Mouse (Mus musculus): ENCODE measurements around the gene Treml1. TPM values are rescaled to one million over a fixed set of nuclear protein-coding genes. Genes with fewer than 3 reads are reported as not detected.
"Not testable (repeated sequence)": the region's sequence is repeated elsewhere in the genome, so short reads cannot be mapped to it uniquely, and the experiment has no call there.

Gene Treml1
- polyA plus RNA-seq, 1 experiment: not detected

DNA sequence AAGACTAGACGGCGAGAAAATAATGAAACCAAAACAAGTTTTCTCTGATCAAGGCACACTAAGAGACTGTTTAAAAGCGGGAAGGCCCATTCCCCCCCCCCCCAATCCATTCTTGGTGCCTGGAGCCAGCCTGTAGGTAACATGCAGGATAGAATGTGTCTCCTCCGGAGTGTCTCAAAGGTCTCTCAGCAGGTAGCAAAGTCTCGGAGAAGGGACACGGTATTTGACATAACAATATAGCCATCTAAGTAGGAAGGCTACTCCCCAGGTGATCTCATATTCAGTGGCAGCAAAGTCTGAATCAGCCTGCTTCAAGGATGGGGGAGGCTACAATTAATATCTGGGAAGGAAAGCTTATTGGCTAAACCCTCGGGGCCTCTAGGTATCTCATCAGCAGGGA is 6.7 kb upstream of the Treml1 start:
- 85% methylated on average over 7 of the region's 7 CpGs for WGBS
- DNase-seq (ENCODE audit: low read depth, low spot score): not testable (repeated sequence)

DNA sequence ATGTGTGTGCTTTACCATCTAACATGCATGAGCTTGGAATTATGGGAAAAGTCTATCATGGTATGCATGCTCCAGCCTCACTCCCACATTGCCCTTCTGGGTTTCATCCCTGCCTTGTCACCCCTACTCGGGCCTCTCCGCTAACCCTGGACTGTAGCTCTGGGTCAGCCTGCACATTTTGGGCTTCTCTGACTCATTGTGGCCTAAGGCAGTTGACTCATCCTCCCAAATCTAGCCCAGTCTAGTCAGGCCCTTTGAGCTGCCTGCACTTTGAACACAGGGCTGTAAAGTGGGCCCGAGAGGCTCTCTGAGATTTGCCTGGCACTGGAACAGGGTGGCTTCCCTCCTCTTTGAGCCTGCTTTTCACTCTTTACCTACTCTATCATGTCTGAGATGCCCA is 3.9 kb upstream of the Treml1 start:
- WGBS: 73% methylated on average over 3 of the region's 3 CpGs
- DNase-seq (ENCODE audit: low read depth, low spot score): no peak

DNA sequence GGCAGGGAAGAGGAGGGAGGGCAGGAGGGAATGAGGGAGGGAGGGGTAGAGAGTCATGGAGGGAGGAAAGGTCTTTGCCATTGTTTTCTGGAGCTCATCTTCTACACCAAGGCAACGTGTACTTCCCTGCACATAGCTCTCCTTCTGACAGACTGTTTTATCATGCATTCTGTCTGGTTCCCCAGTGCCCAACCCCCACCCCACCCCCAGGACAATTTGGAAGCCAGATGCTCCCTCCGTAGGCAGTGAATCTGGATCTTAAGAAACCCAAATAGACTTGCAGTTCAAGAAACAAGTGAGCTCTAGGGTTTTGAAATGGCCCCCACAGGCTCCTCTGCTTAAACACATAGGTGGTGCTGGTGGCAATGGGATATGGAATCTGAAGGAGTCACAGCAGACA is 1.8 kb upstream of the Treml1 start:
- no peak for DNase-seq (ENCODE audit: low read depth, low spot score)
- WGBS: 50% methylated on average over 2 of the region's 2 CpGs

DNA sequence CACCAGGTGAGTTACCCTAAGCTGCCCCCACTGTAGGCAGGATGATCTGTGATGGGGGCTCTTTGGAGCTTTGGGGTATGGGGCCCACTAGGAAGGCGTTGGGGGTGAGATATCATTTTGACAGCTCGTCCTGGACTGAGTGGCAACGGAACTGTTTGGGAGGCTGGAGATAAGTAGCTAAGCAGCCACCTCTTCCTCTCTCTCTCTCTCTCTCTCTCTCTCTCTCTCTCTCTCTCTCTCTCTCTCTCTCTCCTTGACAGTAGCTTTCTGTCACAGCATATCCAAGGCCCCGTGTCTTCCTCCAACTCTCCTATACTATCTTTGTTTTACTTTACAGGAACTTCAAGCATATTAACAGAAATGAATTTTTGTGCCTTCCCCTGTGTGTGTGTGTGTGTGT is 746 bp downstream of the Treml1 start:
- 65% methylated on average over 4 of the region's 4 CpGs for WGBS
- DNase-seq (ENCODE audit: low read depth, low spot score): no peak

DNA sequence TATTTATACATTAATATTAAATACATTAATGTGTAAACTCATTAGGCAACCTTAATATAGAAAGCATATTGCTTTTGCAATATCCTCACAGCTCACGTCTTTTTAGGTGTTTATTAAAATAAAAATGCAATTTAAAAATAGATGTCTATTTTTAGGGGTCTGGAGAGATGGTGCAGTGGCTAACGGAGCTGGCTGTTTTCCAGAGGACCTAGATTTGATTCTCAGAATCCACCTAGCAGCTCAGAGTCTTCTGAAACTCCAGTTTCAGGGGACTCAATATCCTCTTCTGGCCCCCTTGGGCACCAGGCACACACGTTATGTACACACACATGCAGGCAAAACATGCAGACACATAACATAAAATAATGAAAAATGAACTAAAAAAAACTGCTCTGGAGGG is 2.6 kb downstream of the Treml1 start:
- no peak for DNase-seq (ENCODE audit: low read depth, low spot score)
- WGBS: 63% methylated on average over 3 of the region's 3 CpGs

- 79% methylated on average over 8 of the region's 8 CpGs for WGBS
- no peak for DNase-seq (ENCODE audit: low read depth, low spot score)
These were observed 3.2 kb downstream of the Treml1 start for GRCm38 (mm10) chr17:48362966-48363365.

- WGBS: 68% methylated on average over 6 of the region's 6 CpGs
- DNase-seq (ENCODE audit: low read depth, low spot score): no peak
These were observed 3.8 kb downstream of the Treml1 start for GRCm38 (mm10) chr17:48363421-48363965.

DNA sequence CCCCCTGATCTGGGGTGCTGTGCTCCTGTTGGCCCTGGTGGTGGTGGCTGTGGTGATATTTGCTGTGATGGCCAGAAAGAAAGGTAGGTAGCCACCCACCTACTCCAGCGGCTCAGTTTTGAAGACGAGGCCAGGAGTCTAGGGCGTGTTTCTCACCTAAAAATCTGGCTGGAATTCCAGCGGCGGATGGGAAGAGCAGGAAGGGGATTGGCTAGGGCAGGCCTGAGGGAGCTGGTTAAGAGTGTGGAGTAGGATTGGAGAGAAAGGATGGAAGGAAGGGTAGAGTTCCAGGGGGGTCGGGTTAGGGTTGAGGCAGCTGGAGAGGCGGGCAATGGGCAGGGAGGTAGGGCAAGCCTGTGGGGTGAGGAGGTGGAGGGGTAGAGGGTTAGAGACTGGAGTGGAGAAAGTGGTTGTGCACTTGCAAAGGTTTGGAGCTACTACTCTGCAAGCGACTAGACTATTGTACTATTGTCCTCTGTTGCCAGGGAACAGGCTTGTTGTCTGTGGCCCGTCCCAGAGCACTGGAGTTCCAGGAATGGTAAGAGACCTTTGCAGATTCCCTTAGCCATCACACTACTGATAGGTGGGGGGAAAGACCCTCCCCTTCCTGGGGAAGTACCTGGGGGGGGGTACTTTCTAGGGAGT is 5.9 kb downstream of the Treml1 start:
- WGBS: 66% methylated on average over 9 of the region's 9 CpGs
- DNase-seq (ENCODE audit: low read depth, low spot score): no peak

GRCm38 (mm10) chr17:48366806-48367205 is 7.1 kb downstream of the Treml1 start:
- 41% methylated on average over 5 of the region's 5 CpGs for WGBS
- no peak for DNase-seq (ENCODE audit: low read depth, low spot score)

DNA sequence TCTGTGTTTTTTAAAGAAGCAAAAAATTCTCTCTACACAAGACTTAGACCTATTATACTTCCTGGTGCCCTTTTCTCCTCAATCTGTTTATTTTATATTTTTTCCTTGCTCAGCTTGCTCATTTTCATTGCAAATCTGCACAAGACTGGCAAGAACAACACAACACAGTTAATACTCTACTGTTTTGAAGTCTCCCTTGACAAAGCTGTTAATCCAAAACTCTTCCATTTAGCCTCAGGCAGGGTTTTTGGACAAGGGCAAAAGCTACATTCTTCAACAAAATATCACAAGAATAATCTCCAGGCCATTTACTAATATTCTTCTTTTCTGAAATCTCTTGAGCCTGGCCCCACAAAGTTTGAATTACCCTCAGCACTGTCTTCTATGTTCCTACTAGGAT is 11.9 kb downstream of the Treml1 start:
- DNase-seq (ENCODE audit: low read depth, low spot score): no peak

DNA sequence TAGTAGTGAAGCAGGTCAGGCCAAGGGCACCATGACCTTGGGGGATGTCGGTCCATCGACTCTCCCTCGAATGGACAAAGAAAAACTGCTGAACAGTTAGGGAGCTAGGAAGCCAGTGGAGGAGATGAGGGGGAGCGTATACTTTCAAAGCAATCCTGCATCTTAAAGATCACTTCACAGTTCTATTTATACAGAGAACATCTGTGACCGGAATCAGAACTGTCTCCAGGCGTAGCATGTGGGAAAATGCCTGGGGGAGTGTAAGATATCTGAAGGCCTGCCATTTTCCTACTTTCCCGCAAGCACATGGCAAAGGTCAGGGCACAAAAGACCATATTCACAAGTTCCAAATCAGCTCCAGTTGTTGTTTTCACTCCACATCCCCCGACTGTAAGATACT is 13.3 kb downstream of the Treml1 start:
- no peak for DNase-seq (ENCODE audit: low read depth, low spot score)
- 85% methylated on average over 8 of the region's 8 CpGs for WGBS

GRCm38 (mm10) chr17:48376102-48376501 is 16.4 kb downstream of the Treml1 start:
- WGBS: 95% methylated on average over 1 of the region's 1 CpGs
- no peak for DNase-seq (ENCODE audit: low read depth, low spot score)

DNA sequence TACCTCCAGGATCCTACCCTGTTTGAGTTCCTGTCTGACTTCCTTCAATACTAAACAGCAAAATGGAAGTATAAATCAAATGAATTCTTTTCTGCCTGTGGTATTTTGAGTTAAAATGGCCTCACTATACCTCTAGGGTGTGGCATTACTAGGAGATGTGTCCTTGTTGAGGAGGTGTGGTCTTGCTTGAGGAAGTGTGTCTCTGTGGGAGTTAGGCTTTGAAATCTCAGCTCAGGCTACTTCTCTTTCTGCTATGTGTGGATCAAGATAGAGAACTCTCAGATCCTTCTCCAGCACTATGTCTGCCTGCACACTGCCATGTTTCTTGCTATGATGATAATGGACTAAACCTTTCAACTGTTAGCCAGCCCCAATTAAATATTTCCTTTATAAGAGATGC is 19.3 kb downstream of the Treml1 start:
- no peak for DNase-seq (ENCODE audit: low read depth, low spot score)

DNA sequence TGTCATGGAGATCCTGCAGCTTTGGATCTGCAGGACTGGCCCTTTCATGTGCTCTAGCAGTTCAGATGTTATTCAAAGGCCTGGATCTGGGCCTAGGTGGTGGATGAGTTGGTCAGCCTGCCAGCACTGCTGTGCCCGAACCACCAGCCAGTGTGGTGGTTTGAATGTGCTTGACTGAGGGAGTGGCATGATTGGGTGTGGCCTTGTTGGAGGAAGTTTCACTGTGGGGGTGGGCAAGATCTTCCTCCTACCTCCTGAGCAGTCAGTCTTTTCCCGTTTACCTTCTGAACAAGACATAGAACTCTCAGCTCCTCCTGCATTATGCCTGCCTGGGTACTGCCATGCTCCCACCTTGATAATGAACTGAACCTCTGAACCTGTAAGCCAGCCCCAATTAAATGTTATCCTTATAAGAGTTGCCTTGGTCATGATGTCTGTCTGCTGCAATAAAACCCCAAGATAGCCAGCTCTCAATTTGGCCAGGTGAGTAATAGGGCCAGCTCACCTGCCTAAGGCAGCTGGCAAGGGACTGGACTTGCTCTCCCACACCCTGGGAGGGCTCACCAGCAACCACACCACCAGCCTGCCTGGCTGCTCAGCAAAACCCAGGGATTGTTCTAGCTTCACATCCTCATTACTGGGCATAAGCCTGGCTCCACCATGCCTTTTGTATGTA is 26.2 kb downstream of the Treml1 start:
- WGBS: 31% methylated on average over 2 of the region's 2 CpGs
- DNase-seq (ENCODE audit: low read depth, low spot score): no peak

DNA sequence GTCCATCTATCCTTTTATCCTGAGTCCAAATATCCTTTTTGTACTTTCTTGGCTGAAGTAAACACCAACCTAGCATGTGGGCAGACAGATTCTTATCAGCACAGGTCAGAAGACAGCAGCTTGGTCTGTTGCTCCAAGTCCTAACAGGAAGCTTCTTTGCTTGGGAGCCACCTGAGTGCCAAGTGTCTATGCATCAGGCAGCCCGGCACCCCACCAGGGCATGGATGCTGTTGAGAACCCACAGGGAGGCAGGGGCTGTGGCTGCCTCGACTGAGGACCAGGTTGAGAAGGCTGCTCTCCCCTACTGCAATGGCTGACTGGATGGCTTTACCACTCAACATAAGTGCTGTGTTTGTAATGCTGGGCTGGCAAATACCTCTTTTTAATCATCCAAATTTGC is 28.9 kb downstream of the Treml1 start:
- DNase-seq (ENCODE audit: low read depth, low spot score): no peak
- 81% methylated on average over 2 of the region's 2 CpGs for WGBS

GRCm38 (mm10) chr17:48389442-48389841 is 29.7 kb downstream of the Treml1 start:
- WGBS: 92% methylated on average over 5 of the region's 5 CpGs

GRCm38 (mm10) chr17:48391446-48391845 is 31.7 kb downstream of the Treml1 start:
- WGBS: 62% methylated on average over 5 of the region's 5 CpGs
- DNase-seq (ENCODE audit: low read depth, low spot score): no peak

More at GRCm38 (mm10) chr17:48389442-48389841, 29.7 kb downstream of the Treml1 start:
- DNase-seq (ENCODE audit: low read depth, low spot score): no peak

DNA sequence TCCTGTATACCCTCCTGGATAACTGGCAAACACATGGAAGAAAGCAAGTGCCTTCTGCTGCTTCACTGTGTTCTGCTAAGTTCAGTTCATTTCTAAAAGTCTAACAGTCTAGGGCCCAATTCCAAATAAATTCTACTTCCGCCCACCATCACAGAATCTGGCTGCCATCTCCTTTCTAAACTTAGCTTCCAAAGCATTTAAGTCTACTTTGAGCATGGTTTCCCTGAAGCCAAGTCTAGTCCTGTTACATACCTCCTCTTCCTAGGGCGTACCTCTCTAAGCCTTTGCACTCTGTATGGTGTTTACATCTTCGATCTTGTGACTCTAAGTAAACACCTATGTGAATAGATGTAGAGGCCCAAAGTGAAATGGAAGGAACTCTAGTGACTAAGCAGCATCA is 32.9 kb downstream of the Treml1 start:
- no peak for DNase-seq (ENCODE audit: low read depth, low spot score)
- 85% methylated on average over 3 of the region's 3 CpGs for WGBS

DNA sequence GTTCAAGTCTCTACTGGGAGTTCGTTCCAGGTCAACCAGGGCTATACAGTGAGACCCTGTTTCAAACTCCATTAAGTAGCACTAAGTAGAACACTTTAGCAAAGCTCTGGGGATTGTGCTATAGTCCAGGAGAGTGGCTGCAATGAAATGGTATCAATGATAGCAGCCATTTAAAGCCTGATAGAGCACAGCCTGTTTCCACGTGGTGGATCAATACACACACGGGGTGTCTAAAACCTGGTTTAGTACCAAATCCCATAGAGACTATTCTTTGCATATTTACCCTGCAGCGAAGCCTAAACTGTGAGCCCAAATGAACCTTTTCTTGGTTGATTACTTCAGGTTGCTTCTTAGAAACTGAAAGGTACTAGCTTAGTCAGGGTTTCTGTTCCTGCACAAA is 42.0 kb downstream of the Treml1 start:
- DNase-seq (ENCODE audit: low read depth, low spot score): no peak
- 78% methylated on average over 4 of the region's 4 CpGs for WGBS

DNA sequence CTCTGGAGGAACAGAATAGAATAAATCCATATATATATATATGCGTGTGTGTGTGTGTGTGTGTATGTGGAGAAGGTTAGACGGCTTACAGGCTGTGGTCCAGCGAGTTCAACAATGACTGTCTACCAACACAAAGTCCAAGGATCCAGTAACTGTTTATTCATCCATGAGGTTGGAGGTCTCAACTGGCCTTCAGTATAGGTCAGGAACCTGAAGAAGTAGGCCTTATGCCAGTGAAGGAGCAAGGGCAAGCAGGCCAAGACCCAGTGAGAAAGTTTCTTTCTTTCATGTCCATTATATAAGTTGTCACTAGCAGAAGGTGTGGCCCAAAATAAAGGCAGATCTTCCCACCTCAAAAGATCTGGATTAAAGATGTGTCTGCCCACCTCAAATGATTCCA is 43.0 kb downstream of the Treml1 start:
- 85% methylated on average over 3 of the region's 3 CpGs for WGBS

DNA sequence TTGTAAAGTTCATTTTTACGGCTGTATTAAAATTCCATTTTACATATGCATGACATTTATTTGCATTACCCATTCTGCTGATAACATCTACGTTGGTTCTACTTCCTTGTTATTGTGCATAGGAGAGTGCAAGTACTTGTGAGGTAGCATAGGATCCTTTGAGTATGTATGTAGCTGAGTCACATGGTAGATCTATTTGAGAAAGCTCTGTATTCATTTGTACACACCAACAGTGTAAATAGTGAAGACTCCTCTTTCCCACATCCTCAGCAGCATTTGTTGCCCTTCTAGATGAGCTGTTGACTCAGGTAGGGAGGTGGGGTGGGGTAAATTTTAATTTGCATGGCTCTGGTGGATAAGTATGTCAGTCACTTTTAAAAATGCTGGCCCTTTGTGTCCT is 44.1 kb downstream of the Treml1 start:
- no peak for DNase-seq (ENCODE audit: low read depth, low spot score)
- WGBS: 46% methylated on average over 2 of the region's 2 CpGs

More for the DNA sequence above, 43.0 kb downstream of the Treml1 start:
- no peak for DNase-seq (ENCODE audit: low read depth, low spot score)
